Mouse (Mus musculus) olfactory bulb, adult 2 months (tissue): ENCODE data around the gene Gm47429. TPM values are rescaled to one million over a fixed set of nuclear protein-coding genes. Genes with fewer than 3 reads are reported as not detected.
"Not testable (repeated sequence)": the region's sequence is repeated elsewhere in the genome, so short reads cannot be mapped to it uniquely, and the experiment has no call there.

Source experiments
- H3K27ac ChIP-seq: fragments of 200-500 bp; 2 replicates; pipeline ENCODE4 v1.5.1; 2012; ENCODE audit warnings: low read depth, low read length; ENCODE audit not compliant: insufficient read depth
- H3K4me1 ChIP-seq: fragments of 200-500 bp; 2 replicates; pipeline ENCODE4 v1.6.1; 2012; ENCODE audit warnings: low read length; ENCODE audit not compliant: control insufficient read depth, insufficient read depth
- H3K4me3 ChIP-seq: fragments of 200-500 bp; 2 replicates; pipeline ENCODE4 v1.5.1; 2012; ENCODE audit warnings: mild to moderate bottlenecking, low read depth, low read length, moderate library complexity; ENCODE audit not compliant: insufficient read depth
- CTCF ChIP-seq: fragments of 200-500 bp; IDR thresholded peaks from 2 replicates; pipeline ENCODE4 v1.5.1; 2012; ENCODE audit warnings: low read depth, mild to moderate bottlenecking, low read length, moderate library complexity; ENCODE audit not compliant: insufficient read depth
- POLR2A ChIP-seq: fragments of 200-500 bp; IDR thresholded peaks from 2 replicates; pipeline ENCODE4 v1.6.1; 2012; ENCODE audit warnings: mild to moderate bottlenecking, low read depth, low read length, moderate library complexity; ENCODE audit not compliant: insufficient read depth
- WGBS: fragments of 180-500 bp; shearing (Covaris S2); methylation state at CpG from one replicate; pipeline ENCODE4 v1.1.7; 2018; 5-methylcytosine and 5-hydroxymethylcytosine counted together
- polyA plus RNA-seq: library from polyadenylated mRNA; stranded (reverse); fragments of >200 nt; gene quantifications from 2 replicates; pipeline ENCODE4 v1.2.4, GENCODE M21; 2012; ENCODE audit warnings: low replicate concordance; ENCODE audit not compliant: missing spikeins, insufficient read depth, insufficient read length

The Gm47429 gene
- not detected in 2 replicates for polyA plus RNA-seq

DNA sequence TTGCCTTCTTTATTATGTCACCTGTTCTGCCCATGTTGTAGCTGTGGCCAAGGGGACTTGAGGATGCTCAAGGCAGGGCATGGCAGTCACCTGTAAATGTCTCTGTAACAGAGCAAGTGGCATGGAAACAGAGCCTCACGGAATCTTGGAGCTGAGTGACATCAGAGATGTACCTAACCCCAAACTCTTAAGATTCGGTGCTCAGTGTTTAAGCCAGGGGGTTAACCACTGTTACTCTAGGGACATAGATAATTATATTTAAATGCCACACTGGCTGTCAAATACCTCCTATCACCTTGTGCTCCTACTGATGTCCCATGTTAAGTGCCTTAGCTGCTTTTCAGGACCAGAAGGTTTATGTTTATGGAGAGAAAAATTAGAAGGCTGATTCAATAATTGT, at the start of gene Gm47429:
Gene Gm47429 (minus strand): TSS at position 101 of the 400 bp plus-strand sequence.
- WGBS, result 90% methylated on average over 2 of the region's 2 CpGs

DNA sequence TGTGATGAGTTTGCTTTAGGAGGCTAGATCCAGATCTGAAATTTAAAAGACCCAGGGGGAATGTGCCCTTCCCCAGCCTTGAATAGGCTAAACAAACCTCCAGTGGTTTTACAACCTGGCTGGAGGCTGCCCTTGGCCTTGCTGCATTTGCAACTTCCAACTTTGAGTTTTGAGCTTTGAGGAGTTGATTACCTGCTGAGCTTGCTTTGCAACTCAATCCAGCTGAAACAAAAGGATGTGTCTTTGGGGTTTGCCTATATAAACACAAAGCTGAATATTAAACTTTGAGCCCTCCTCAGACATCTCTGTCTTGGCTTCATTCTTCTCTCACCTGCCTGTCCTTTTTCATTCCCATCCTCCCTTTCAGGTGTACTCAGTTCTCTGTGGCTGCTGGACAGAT, 44.8 kb upstream of the Gm47429 start:
- H3K4me1 ChIP-seq, H3K27ac ChIP-seq, H3K4me3 ChIP-seq: not testable (repeated sequence)

More for the DNA sequence above, at the start of gene Gm47429:
- no peak within 1 kb of the TSS for H3K27ac ChIP-seq
- TF ChIP-seq POLR2A (no peak), CTCF (no peak)
- H3K4me3 ChIP-seq, result no peak within 1 kb of the TSS
- H3K4me1 ChIP-seq, result no peaks in the 10 kb centered on the region

DNA sequence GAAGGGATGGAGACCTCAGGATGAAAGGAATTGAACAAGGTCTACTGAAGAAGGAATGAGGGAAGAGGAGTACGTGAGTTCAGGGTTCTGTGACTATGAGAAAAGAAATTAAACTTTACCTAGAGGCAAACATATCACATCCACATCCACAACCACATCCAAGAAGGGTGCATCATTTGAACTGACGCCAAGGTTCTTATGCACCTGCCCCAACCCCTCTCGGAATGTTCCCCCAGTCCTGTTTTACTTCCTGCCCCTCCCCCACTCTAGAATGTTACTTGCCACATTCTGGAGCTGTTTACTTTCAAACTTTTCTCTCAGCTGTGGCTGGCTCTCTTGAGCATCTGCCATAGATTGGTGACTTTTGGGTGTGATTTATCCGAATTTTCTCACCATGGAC, 23.3 kb upstream of the Gm47429 start, which contains the start of gene Nutm2:
Gene Nutm2 (plus strand): TSS at position 301 of the 400 bp plus-strand sequence.
- 81% methylated on average over 4 of the region's 4 CpGs for WGBS
- TF ChIP-seq POLR2A (no peak), CTCF (no peak)
- no peaks in the 10 kb centered on the region for H3K4me1 ChIP-seq
- H3K27ac ChIP-seq, result no peak within 1 kb of the TSS
- no peak within 1 kb of the TSS for H3K4me3 ChIP-seq

DNA sequence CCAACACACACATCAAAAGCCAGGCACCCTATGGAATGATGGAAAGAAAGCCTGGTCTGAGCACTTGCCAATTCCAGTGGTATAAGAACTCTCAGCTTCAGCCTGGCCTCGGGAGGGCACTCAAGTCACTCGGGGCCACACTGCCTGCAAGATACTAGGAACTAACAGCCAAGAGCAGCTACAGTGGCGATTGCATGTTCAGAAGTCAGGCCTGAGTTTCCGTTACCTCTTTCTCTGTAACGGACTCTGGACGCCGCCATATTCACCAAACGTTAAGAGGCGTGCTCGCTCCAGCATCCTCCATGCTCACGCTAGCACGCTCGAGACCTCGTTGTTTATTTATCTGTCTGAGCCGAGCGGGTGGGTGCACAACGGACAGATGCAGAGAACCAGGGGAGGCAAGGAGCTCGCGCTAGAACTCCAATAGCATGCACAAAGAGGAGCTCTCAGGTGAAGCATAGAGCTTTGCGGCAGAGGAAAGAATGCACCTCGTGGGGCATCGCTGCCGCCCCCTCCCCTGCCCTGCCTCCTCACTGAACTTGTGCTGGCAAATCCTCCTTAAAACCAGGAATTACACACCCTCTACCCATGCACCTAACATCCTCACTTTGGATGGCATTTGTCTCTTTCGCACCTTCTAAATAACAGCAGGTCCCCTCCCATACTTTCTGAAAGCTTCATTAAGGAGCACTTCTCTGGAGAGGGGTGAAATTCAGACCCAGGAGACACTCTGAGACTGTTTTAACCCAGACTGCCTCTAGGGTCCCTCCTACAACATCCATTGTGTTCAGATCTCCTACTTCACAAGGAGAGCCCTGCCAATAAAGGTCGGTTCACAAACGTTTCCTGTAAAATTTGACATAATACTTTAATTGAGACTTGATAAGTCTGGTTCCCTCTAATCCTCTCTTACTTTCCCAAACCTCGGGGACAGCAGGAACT, 21.2 kb upstream of the Gm47429 start:
- peak overlapping the region; percentile 30 for H3K4me3 ChIP-seq
- WGBS, result 42% methylated on average over 27 of the region's 27 CpGs
- TF ChIP-seq CTCF (no peak), POLR2A (no peak)

DNA sequence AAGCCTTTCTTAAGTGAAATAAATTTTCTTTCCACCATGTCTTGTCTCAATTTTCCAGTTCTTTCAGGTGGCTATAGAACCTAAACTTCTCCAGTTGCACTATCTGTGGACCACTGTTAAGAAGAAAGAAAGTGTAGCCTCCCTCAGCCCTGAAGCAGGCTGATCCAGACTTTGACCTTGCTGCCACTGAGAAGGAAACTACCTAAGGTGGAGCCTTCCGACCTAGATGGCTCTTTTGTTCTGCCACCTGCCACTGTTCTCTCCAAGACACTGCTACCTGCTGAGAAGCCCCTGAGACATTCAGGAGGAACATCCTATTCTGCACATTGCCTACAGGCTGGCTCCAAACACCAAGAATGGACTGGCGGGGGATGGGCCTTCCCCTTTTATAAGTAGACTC, 16.7 kb upstream of the Gm47429 start:
- not testable (repeated sequence) for H3K4me3 ChIP-seq, H3K27ac ChIP-seq, H3K4me1 ChIP-seq
- WGBS, result 65% methylated on average over 2 of the region's 2 CpGs

More for the DNA sequence above, 21.2 kb upstream of the Gm47429 start:
- H3K4me1 ChIP-seq, result no peaks in the 10 kb centered on the region
- no peak overlapping the region for H3K27ac ChIP-seq

DNA sequence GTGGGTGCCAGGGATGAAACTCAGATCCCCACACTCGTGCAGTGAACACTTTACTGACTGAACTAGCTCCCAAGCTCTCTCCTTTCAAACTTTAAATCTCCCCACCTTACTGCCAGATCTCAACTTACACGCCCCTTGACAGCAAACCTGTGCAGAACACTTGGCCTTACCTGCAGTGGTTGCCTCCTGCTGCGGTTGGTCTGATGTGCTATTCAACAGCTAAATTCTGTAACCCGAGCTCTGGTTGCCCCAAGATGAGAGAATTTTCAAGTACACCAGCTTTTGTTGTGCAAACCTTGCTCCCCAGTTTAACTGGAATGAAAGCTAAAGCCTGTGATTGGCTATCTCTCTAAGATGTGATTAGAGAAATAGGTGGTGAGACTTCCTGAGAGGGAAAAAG, 9.7 kb upstream of the Gm47429 start:
- no peak for TF ChIP-seq POLR2A
- no peak for TF ChIP-seq CTCF
- WGBS, result 39% methylated on average over 4 of the region's 4 CpGs
- H3K4me3 ChIP-seq, result no peak overlapping the region
- H3K4me1 ChIP-seq, result no peaks in the 10 kb centered on the region
- no peak overlapping the region for H3K27ac ChIP-seq

DNA sequence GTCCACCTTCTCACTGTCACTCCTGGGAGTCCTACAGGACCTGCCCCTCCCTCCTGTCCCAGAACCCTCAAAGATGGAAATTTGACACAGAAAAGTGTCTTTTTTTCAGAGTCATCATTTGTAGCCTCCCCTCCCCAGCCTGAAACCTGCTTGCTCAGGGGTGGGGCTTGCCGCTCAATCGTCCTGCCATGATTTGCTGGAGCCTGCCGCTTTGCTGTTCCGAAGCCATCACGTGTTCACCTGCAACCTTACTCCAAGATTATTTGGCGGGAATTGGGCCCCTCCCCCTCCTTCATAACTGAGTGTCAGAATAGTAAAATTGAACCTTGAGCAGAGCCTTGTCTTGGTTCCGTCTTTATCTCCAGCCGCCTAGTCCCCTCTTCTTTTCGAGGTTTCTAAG, 8.6 kb upstream of the Gm47429 start:
- H3K27ac ChIP-seq, result not testable (repeated sequence)

DNA sequence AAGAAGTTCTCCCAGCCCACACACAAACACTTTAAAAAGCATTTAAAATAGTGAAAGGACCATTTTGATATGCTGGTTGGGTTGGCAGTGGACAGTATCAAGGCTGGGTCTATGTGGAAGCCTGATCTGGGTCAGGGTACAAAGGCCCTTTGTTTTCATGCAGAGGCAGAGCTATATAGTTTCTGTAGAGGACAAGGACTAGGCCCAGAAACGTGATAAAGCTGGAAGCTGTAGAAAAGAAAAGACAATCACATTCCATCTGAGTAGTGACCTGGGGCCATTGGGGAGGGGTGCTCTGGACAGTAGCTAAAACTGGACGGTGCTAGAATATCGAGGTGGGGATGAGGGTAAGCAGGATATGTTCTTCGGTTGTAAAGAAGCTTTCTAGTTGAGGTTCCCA, 1.5 kb upstream of the Gm47429 start:
- Histone ChIP-seq H3K27ac (no peak overlapping the region), H3K4me3 (no peak overlapping the region), H3K4me1 (no peaks in the 10 kb centered on the region)
- 55% methylated on average over 4 of the region's 4 CpGs for WGBS
- TF ChIP-seq POLR2A, result no peak
- no peak for TF ChIP-seq CTCF

More for the DNA sequence above, 8.6 kb upstream of the Gm47429 start:
- H3K4me1 ChIP-seq, H3K4me3 ChIP-seq: not testable (repeated sequence)
- WGBS, result 80% methylated on average over 9 of the region's 9 CpGs

DNA sequence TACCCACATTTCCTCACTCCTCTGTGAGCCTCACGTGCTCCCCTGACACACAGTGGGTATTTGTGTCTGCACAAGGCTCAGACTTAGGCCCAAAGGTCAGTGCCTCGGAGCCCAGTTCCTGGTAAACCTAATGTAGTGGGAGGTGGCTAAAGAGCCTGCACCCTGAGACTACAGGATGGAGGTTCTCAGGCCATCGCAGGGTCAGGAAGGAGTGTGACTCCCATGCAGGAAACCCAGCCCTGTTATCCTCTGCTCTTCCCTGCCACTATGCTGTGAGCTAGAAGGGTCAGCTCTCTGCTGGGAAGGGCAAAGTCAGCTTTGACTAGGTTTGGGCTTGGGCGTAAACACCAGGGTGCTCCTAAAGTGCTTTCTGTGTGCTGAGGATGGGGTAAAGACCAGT, 17.0 kb downstream of the Gm47429 start:
- WGBS, result 94% methylated on average over 4 of the region's 4 CpGs
- TF ChIP-seq CTCF (no peak), POLR2A (no peak)
- H3K4me1 ChIP-seq, result no peaks in the 10 kb centered on the region
- H3K27ac ChIP-seq, result no peak overlapping the region
- no peak overlapping the region for H3K4me3 ChIP-seq

DNA sequence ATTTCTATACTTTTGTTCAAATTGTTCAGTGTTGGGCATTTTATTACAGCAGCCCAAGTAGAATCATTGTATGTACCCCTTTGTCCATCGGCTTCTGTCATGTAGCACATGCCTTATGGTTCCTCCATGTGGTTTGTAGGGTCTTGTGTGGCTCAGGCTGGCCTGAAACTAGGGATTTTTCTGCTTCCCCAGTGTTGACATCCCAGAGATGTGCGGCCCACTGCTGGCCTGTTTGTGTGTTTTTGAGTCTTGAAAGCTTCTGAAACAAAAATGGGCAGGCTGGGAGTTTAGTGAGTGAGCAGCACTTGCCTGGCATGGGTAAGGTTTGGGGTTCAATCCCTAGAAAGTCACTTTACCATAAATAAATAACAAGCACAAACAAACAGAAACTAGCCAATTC, 19.2 kb downstream of the Gm47429 start:
- Histone ChIP-seq H3K4me1 (no peaks in the 10 kb centered on the region), H3K4me3 (no peak overlapping the region), H3K27ac (no peak overlapping the region)
- 94% methylated on average over 2 of the region's 2 CpGs for WGBS
- TF ChIP-seq CTCF, result no peak
- TF ChIP-seq POLR2A, result no peak
